Mouse (Mus musculus): ENCODE data around the gene Mcm3ap.

DNA sequence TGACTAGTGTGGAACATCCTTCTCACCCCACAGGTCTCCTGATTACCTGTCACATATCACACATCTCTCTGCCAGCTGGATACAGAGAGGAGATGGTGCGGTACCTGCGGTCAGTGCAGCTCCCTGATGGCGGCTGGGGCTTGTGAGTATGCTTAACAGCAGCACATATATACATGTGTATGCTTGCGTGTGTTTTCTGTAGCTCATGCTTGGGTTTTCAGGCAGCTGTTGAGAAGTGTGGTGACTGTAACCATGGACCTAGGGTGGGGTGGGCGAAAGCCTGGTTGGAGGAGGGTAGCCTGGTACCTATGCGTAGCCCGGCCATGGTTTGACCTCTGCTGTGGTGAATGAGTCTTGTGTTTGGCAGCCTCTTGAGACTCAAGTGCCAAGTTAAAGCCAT is 66.8 kb downstream of the Mcm3ap start:
- TF ChIP-seq CTCF (IDR thresholded peaks at IDR 0.05; ENCODE audit: extremely low read depth, insufficient read depth, low read length) (no peak), POLR2A (IDR thresholded peaks at IDR 0.05; ENCODE audit: extremely low read depth, insufficient read depth, low read length) (no peak)

All from cortical plate, adult 2 months (tissue).